Mouse (Mus musculus) CD4-positive helper T cell, adult 2 months (primary cell): ENCODE results near the gene Gm20489.

ENCODE experiments used
- DNase-seq: peaks from one replicate; pipeline ENCODE4 v3.0.0-alpha.2; 2012; ENCODE audit warnings: low read depth, missing footprints, low spot score

The Gm20489 gene

DNA sequence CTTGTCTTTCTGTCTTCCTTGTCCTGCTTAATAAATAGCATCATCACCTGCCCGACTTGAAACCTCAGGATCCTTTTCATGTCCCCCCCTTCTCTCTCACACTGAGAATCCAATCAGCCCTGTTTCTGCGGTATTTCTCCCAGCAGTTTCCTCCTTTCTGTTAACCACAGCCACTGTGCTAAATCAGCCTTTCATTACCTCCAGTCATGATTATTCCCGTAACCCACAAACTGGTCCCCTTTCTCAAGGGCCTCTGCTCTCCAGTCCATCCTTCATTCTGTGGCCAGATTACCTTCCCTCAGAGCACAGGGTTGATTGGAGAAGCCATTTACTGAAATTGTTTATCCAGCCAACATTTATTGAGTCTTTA, at the start of gene Gm20489:
Gene Gm20489 (minus strand): TSS at position 269 of the 370 bp plus-strand sequence.
- DNase-seq, result peak; percentile 35

- no peak for DNase-seq
These were observed 45.0 kb upstream of the Gm20489 start for GRCm38 (mm10) chrX:101313625-101314359.

DNA sequence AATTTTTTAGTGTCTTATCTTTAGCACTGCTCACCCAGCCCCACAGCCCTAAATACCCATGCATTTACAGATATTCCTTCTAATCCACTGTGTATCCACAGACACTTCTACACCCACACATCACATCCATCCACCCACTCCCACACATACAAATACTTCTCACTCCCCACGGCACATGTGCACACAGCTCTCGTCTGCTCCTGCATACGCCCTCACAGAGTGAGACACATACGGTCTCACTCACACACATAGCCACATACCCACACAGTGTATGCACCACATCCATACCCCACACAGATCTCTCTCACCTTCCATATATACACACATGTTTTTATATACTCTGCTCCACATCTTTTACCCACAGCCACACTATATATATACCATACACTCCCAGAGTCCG, 40.5 kb upstream of the Gm20489 start:
- DNase-seq, result no peak

GRCm38 (mm10) chrX:101304646-101305045, 35.8 kb upstream of the Gm20489 start:
- no peak for DNase-seq

DNA sequence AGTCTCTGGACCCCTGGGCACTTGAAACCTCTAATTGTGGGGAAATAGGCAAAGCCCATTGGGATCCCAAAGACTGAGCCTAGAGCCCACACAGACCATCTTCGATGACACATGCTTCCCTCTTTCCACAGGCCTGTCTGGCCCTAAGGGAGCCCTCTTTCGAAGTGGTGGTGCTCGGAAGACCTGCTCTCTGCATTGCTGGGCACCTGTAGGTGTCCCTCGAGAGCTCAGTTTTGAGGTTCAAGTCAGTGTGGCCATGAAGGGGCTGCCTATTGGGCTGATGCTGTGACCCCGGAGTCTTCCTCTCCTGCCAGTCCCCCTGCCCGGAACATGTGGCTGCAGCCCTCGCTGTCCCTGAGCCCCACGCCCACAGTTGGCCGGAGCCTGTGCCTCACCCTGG, 32.8 kb upstream of the Gm20489 start:
- DNase-seq, result no peak

DNA sequence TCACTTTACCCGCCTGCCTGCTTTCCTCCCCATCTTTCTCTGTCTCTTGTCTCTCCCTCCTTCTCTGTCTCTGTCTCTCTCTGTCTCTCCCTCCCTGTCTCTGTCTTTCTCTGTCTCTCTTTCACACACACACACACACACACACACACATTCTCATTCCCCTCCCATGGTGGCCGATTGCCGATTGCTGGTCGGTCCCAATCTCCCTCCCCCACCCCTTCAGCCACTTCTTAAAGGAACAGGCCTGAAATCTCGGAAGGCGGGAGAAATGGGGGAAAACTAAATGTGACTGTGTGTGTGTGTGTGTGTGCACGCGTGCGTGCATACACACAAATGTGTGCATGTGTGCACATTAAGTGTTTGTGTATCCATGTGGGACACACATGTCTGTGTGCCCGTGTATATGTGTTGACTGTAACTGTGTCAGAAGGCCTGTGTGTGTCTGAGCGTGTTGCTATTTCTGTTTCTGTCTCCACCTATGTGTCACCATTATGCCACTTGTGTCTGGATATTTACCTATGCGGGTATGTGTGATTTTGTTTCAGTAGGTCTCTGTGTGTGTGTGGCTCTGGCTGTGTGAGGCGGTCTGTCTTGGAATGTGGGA, 31.7 kb upstream of the Gm20489 start:
- no peak for DNase-seq

- DNase-seq, result no peak
These were observed 30.9 kb upstream of the Gm20489 start for GRCm38 (mm10) chrX:101299473-101300426.

DNA sequence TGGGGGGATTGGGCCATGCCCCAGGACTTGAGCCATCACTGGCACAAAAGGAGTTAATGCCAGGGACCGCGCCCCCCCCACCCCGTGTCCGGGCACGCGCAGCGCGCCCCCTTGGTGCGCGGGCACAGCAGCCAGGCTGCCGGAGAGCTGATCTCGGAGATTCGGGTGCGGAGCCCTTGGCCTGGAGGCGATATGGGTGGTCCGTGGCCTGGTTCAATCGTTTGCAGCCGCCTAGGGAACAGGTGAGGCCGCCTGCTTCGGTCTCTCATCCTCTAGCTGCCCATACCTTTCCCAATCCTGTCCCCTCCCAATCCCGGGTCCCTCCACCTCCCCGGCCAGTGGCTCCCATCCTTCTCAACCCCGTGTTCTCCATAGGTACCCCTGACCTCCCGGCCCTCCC, 30.2 kb upstream of the Gm20489 start, which contains the start of gene Nlgn3:
Gene Nlgn3 (plus strand): TSS at position 114 of the 400 bp plus-strand sequence.
- DNase-seq, result no peak

DNA sequence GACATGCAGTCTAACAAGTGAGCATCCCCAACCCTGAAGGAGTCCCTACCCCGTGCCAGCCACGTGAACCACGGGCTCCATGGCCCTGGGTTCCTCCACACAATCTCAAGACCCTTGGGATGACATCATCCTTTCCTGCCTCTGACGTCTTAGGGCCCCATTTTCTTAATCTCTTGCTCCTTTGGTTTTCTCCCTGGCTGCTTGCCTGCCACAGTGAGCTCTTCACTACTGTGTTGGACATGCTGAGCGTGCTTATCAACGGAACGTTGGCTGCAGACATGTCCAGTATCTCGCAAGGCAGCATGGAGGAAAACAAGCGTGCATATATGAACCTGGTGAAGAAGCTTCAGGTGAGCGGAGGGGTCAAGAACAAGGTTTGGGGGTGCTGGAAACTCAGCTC, 21.3 kb upstream of the Gm20489 start:
- no peak for DNase-seq

GRCm38 (mm10) chrX:101289037-101289436, 20.2 kb upstream of the Gm20489 start:
- DNase-seq, result no peak

DNA sequence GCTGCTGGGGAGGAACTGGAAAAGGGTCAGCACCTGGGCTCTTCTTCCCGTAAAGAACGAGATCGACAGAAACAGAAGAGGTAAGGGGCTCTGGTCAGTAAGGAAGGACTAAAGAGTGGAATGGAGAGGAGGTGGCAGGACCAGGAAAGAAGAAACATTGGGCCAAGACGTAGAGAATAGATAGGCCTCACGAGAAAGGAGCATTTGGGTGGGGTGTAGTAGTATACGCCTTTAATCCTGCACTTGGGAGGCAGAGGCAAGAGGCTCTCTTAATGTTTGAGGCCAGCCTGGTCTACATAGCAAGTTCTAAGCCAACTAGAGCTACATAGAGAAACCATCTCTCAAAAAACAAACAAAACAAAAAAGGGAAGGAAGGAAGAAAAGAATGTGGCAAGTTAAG, 19.6 kb upstream of the Gm20489 start:
- no peak for DNase-seq

DNA sequence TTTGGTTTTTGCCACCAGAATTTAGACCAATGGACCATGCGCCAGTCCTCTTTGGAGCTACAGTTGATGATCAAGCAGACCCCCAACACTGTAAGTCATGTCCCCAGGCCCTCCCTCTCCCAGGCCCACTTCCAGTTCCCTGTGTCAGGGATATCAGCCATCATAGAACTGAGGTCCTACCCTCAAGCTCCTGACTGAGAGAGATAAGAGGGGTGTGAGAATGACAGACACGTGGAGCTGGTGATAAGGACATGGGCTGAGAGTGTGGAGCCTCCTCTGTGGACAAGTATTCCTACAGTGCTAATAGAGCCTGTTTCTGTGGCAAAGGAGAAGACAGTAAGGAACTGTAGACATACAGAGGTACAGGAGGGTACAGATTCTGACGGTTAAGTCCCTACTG, 18.7 kb upstream of the Gm20489 start:
- no peak for DNase-seq

DNA sequence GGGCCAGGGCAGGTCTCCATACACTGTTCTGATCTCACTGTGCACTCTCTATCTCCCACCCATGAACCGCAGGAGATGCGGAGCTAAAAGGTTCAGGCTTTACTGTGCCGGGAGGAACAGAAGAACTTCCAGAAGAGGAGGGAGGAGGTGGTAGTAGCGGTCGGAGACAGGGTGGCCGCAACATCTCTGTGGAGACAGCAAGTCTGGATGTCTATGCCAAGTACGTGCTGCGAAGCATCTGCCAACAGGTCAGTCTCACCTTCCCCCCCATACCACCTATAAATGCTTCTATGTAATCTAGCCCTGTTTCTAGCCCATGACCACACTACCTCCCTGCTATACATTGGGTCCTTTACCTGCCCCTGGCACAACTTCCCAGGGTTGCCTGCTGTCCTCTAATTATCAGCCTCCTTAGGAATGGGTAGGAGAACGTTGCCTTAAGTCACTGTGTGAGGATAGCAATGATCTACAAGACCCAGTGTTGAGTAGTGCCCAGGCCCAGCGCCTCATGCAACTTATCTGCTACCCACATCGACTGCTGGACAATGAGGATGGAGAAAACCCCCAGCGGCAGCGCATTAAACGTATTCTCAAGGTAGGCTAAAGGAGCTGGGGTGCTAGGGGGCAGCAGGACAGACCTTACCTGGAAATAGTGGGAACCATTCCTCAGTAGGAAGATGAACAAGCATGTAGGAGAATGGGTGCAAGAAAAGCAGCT, 17.3 kb upstream of the Gm20489 start:
- no peak for DNase-seq

GRCm38 (mm10) chrX:101285534-101285933, 16.7 kb upstream of the Gm20489 start:
- DNase-seq, result peak; percentile 63

GRCm38 (mm10) chrX:101282813-101283212, 14.0 kb upstream of the Gm20489 start:
- DNase-seq, result no peak

DNA sequence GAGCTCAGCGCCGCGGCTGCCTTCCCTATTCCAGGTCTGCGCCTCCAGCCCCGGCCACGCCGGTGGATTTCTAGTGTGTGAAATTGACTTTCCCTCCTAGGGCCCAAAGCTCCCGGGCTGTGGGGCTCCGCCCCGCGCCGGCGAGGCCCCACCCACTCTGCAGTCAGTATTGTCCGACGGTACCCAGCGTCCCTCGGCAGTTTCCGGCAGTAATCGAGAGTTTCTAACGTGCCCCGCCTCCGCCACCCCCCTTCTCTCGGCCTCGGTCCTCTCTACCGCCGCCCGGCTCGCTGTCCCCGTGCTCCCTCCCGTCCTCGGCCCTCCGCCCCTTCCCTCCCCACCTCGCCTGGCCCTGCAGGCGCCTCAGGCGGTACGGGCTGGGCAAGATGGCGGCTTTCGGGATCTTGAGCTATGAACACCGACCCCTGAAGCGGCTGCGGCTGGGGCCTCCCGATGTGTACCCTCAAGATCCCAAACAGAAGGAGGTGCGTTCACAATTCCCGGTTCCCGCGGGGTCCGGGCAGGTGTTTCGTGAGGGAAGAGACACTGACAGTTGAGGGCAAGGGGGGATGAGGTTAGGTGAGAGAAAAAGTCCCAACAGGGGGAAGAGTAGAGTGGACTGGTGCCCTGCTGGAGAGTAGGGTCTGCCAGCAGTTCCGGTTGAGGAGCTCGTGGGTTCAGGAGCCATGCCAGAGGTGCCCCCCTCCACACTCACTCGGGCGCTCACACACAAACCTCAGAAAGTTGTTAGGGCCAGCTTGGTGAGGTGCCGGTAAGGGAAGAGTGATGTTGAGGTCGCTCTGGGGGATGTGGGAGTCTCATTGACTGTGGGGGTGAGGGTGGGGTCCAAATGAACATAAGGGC, 5.3 kb upstream of the Gm20489 start, which contains the start of gene Med12:
Gene Med12 (plus strand): TSS at position 156 of the 864 bp plus-strand sequence.
- DNase-seq, result peak; percentile 91

- peak; percentile 58 for DNase-seq
These were observed 4.6 kb upstream of the Gm20489 start for GRCm38 (mm10) chrX:101273410-101273809.

- peak; percentile 91 for DNase-seq
These were observed 633 bp downstream of the Gm20489 start, which contains the start of gene Il2rg for GRCm38 (mm10) chrX:101268025-101268754. Gene Il2rg, minus strand, starts transcription at chrX:101268255.

DNA sequence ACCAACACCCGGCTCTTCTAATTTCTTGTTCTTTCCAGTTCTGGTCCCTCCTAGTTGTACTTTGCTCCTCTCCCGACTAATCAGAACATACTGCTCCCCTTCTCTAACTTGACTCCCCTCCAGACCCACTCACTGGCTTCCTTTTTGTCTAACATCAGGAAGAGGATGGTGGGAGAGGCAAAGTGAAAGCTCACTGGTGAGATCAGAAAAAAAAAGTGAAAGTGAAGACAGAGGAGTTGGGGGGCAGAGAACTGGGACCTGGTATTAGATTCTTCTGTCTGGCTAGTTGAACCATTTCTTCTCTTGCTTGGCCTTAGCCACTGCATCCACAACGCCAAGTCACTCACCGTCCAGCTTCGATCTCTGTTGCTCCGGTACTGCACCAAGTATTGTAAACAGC, 2.2 kb downstream of the Gm20489 start:
- DNase-seq, result peak; percentile 38

- no peak for DNase-seq
These were observed 4.9 kb downstream of the Gm20489 start, which contains the start of gene Gm614 for GRCm38 (mm10) chrX:101263892-101264291. Gene Gm614, minus strand, starts transcription at chrX:101263992.
